ENCODE assay signal across 17 mouse cellular contexts in the genomic region with DNA sequence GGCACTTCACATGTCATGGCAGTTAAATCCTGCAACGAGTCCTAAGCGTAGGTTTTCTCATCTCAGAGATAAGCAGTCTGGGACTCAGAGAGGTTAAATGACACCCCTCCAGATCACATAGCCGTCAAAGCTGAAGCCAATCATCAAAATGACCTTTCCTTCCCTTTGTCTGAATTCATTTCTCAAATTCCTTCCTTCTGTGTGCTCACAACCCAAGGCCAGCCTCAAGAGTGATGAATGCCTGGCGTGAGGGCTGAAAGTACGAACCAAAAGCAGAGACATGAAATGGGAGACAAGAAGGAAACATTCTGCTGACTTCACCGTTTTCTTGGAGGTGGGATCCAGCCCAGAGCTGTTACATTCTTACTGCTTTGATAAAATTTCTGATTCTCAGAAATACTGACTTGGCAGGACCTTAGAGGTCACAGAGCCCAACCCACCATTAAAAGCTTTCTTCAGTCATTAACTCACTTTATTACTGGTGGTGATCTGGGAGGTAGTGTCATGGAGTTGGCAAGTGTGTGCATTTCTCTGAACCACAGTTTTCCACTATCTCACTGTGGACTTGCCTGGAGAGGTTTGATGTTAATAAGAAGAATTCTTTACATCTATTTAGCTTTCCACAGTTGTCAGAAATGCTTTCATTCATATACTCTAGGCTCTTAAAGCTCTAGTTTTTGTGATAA. TPM values are rescaled to one million over a fixed set of nuclear protein-coding genes. Genes with fewer than 3 reads are reported as not detected.
DNase-seq lines count a peak whose midpoint lies in the region; ATAC-seq and TF ChIP-seq lines count a peak whose summit lies in the region.
"Had no signal": no experiment of that assay in that cellular context is flagged by ENCODE, and none has a peak within 500 bp of the region (broad histone marks: within the 10 kb centered on the region; RNA-seq: fewer than 3 reads in every experiment).

No protein-coding gene starts in this region.

- TF ChIP-seq POLR2A in brain, embryonic 14.5 days (IDR thresholded peaks at IDR 0.05; ENCODE audit: borderline replicate concordance, extremely low read depth, insufficient read depth, insufficient read length, poor library complexity, severe bottlenecking): no peak

- no peaks in the 10 kb centered on the region for H3K36me3 ChIP-seq in heart, embryonic 12.5 days
- H3K36me3 ChIP-seq in midbrain, embryonic 13.5 days: no peaks in the 10 kb centered on the region
- H3K36me3 ChIP-seq in midbrain, embryonic 14.5 days (ENCODE audit: control insufficient read depth, insufficient read depth, low read length): no peaks in the 10 kb centered on the region
- H3K36me3 ChIP-seq: embryonic facial prominence, embryonic 12.5 days; hindbrain, embryonic 15.5 days had no signal

- no peak for TF ChIP-seq CTCF in brain, embryonic 14.5 days (IDR thresholded peaks at IDR 0.05; ENCODE audit: borderline replicate concordance, extremely low read depth, insufficient read depth, insufficient read length)
- no peak for TF ChIP-seq CTCF in gastrocnemius, adult 2 months (IDR thresholded peaks at IDR 0.05)

- peaks cover 52% of the 10 kb centered on the region for H3K4me1 ChIP-seq in heart, embryonic 12.5 days (replicated peaks)
- peaks cover 11% of the 10 kb centered on the region for H3K4me1 ChIP-seq in midbrain, embryonic 13.5 days (replicated peaks)
- H3K4me1 ChIP-seq in midbrain, embryonic 14.5 days (ENCODE audit: control insufficient read depth, insufficient read depth, low read length): no peaks in the 10 kb centered on the region; the same call in 1 of the 2 replicates

- H3K9me3 ChIP-seq in heart, embryonic 12.5 days (replicated peaks): no peaks in the 10 kb centered on the region
- H3K9me3 ChIP-seq in midbrain, embryonic 13.5 days: no peaks in the 10 kb centered on the region
- no peaks in the 10 kb centered on the region for H3K9me3 ChIP-seq in midbrain, embryonic 14.5 days (ENCODE audit: control insufficient read depth, low read length)
- H3K9me3 ChIP-seq: embryonic facial prominence, embryonic 12.5 days; hindbrain, embryonic 15.5 days had no signal

- intact Hi-C loops in heart, postnatal 14 days (cut with DNase I): no loop called here
- intact Hi-C loops in gastrocnemius, adult 2 months (cut with DNase I): no loop called here

- H3K4me2 ChIP-seq in heart, embryonic 12.5 days: peak overlapping the region; percentile 25; the same call in 1 of the 2 replicates
- no peak overlapping the region for H3K4me2 ChIP-seq in midbrain, embryonic 13.5 days (replicated peaks)
- no peak overlapping the region for H3K4me2 ChIP-seq in midbrain, embryonic 14.5 days (ENCODE audit: low read length)
- H3K4me2 ChIP-seq: embryonic facial prominence, embryonic 12.5 days; hindbrain, embryonic 15.5 days had no signal

- no peak for ATAC-seq in heart, embryonic 12.5 days (ENCODE audit: insufficient number of reproducible peaks, low FRiP score)
- no peak for ATAC-seq in midbrain, embryonic 13.5 days
- no peak for ATAC-seq in midbrain, embryonic 14.5 days (ENCODE audit: low FRiP score, low TSS enrichment)
- no peak for ATAC-seq in erythroblast, adult 5-6 weeks (replicated peaks; ENCODE audit: low FRiP score, poor library complexity, severe bottlenecking)

- H3K4me3 ChIP-seq in heart, embryonic 12.5 days: no peak overlapping the region
- H3K4me3 ChIP-seq in midbrain, embryonic 13.5 days (replicated peaks): no peak overlapping the region
- H3K4me3 ChIP-seq in midbrain, embryonic 14.5 days (replicated peaks; ENCODE audit: low read depth, low read length): no peak overlapping the region
- H3K4me3 ChIP-seq in gastrocnemius, adult 2 months: no peak overlapping the region
- H3K4me3 ChIP-seq: embryonic facial prominence, embryonic 12.5 days; hindbrain, embryonic 15.5 days had no signal

- DNase-seq in heart, postnatal 14 days: no peak
- DNase-seq in midbrain, embryonic 14.5 days: no peak
- DNase-seq in brain, embryonic 14.5 days (ENCODE audit: low read depth): peak; percentile 48
- DNase-seq in gastrocnemius, adult 2 months: no peak
- DNase-seq: cerebellum, adult 18-20 months; kidney, adult 2 months; kidney, postnatal 36 days; lung, postnatal 14 days; right cerebral cortex, adult 18-20 months had no signal

- H3K27me3 ChIP-seq in heart, embryonic 12.5 days (replicated peaks): no peaks in the 10 kb centered on the region
- H3K27me3 ChIP-seq in midbrain, embryonic 13.5 days: peaks cover 4% of the 10 kb centered on the region; the same call in 1 of the 2 replicates
- no peaks in the 10 kb centered on the region for H3K27me3 ChIP-seq in midbrain, embryonic 14.5 days (ENCODE audit: control insufficient read depth, insufficient read depth, low read length)
- H3K27me3 ChIP-seq: embryonic facial prominence, embryonic 12.5 days; hindbrain, embryonic 15.5 days had no signal

- 25% methylated on average over 6 of the region's 6 CpGs for WGBS in heart, embryonic 12.5 days
- 68% methylated on average over 6 of the region's 6 CpGs for WGBS in midbrain, embryonic 13.5 days
- 70% methylated on average over 6 of the region's 6 CpGs for WGBS in midbrain, embryonic 14.5 days

- peak overlapping the region; percentile 34 for H3K27ac ChIP-seq in heart, embryonic 12.5 days (ENCODE audit: poor library complexity, severe bottlenecking)
- 0 out of 2 replicates have a peak overlapping the region, but pooled peaks have one; percentile 51 for H3K27ac ChIP-seq in midbrain, embryonic 13.5 days
- H3K27ac ChIP-seq in midbrain, embryonic 14.5 days (replicated peaks; ENCODE audit: low read depth, low read length): no peak overlapping the region
- H3K27ac ChIP-seq in gastrocnemius, adult 2 months: no peak overlapping the region
- H3K27ac ChIP-seq: embryonic facial prominence, embryonic 12.5 days; hindbrain, embryonic 15.5 days; liver, embryonic 14.5 days had no signal

- H3K9ac ChIP-seq in heart, embryonic 12.5 days: no peak overlapping the region
- no peak overlapping the region for H3K9ac ChIP-seq in midbrain, embryonic 13.5 days (replicated peaks)
- no peak overlapping the region for H3K9ac ChIP-seq in midbrain, embryonic 14.5 days (replicated peaks; ENCODE audit: low read length)
- H3K9ac ChIP-seq: embryonic facial prominence, embryonic 12.5 days; hindbrain, embryonic 15.5 days; liver, embryonic 14.5 days had no signal

RNA-seq across cellular contexts. Expression of a gene that starts 29.5 kb away (rescaled TPM):
- polyA plus RNA-seq in heart, embryonic 12.5 days (2016; fragmentation: Nextera tagmentation; extraction: Ambion mirVana): 41.8 and 43.6 TPM in 2 replicates
- total RNA-seq in heart, postnatal 14 days (2021): 10 to 100 TPM; 44.4 to 50.3 TPM
- 36.6 and 40.8 TPM in 2 replicates for polyA plus RNA-seq in midbrain, embryonic 13.5 days (2015; fragmentation: Nextera tagmentation; extraction: Ambion mirVana)
- 48.8 and 59.7 TPM in 2 replicates for polyA plus RNA-seq in midbrain, embryonic 14.5 days (2014; fragmentation: Nextera tagmentation; extraction: Ambion mirVana)
- 74.4 and 98.3 TPM in 2 replicates for polyA plus RNA-seq in brain, embryonic 14.5 days (2012; rRNA removed)
- 10 to 100 TPM; 30.2 to 34.2 TPM for total RNA-seq in gastrocnemius, adult 2 months (2021)
- not detected in 2 replicates for total RNA-seq in erythroblast, adult 5-6 weeks (2015; ENCODE audit: low replicate concordance)
- total RNA-seq in erythroblast, adult 5-6 weeks (2017; ENCODE audit: low replicate concordance): 0.51 TPM in 1 of 2 replicates, not detected in the other
- total RNA-seq: granulocyte monocyte progenitor cell, adult 5-6 weeks; megakaryocyte-erythroid progenitor cell, adult 5-6 weeks had no signal

Comparison
In these comparisons a context has a peak if more than half of its experiments do, and no peak if none do; other contexts are left out.
1. H3K27ac ChIP-seq: peak in heart, embryonic 12.5 days (single experiment) and midbrain, embryonic 13.5 days (single experiment); none in midbrain, embryonic 14.5 days (single experiment) and gastrocnemius, adult 2 months (single experiment).